Mouse (Mus musculus): ENCODE measurements around the gene Parvg. TPM values are rescaled to one million over a fixed set of nuclear protein-coding genes. Genes with fewer than 3 reads are reported as not detected.

The Parvg gene
- polyA plus RNA-seq, 1 experiment, result 10.7 TPM

DNA sequence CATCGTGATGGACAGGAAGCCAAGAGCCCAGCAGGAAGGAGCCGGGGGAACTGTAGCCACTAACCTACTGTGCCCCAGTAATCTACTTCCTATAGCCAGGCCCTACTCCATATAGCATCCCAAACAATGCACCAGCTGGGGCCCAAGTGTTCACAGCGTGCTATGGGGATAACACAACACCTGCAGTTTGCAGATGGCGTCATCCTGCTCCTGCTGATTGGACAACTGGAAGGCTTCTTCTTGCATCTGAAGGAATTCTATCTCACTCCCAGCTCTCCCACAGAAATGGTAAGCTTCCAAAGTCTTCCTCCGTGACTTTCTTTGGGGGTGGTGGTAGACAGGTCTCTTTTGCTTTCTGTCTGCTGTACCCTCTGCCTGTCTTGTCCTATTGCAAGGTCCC, 13.8 kb downstream of the Parvg start:
- H3K4me3 ChIP-seq (replicated peaks; ENCODE audit: extremely low read depth, low read depth, low read length), result no peak overlapping the region
- no peaks in the 10 kb centered on the region for H3K4me1 ChIP-seq (ENCODE audit: control insufficient read depth, insufficient read depth, low read length)
- 78% methylated on average over 5 of the region's 5 CpGs for WGBS
- DNase-seq, result no peak
- no peak for TF ChIP-seq POLR2A (IDR thresholded peaks at IDR 0.05; ENCODE audit: borderline replicate concordance, extremely low read depth, low read depth, low read length)
- TF ChIP-seq CTCF (IDR thresholded peaks at IDR 0.05; ENCODE audit: insufficient read depth, low read length), result no peak

DNA sequence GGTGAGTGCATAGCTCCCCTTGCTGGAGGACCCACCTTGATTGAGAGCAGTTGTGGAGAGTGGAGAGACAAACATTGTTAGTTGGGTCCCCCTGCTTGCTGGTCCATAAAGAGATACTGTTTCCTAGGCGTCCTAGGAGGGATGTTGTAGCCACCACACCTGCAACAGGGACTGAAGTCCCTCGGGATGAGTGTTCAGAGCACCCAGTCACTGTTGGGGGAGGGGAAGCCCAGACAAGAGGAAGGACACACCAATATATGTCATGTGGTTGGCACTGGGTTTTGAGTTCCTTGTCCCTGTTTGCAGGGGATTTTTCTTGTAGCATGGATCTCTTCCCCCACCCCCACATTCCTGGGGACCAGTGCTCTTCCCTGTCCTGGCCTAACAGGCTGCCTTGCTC, 17.1 kb downstream of the Parvg start:
- Histone ChIP-seq H3K4me3 (replicated peaks; ENCODE audit: extremely low read depth, low read depth, low read length) (no peak overlapping the region), H3K4me1 (ENCODE audit: control insufficient read depth, insufficient read depth, low read length) (no peaks in the 10 kb centered on the region)
- 37% methylated on average over 2 of the region's 2 CpGs for WGBS
- TF ChIP-seq POLR2A (IDR thresholded peaks at IDR 0.05; ENCODE audit: borderline replicate concordance, extremely low read depth, low read depth, low read length), result no peak
- TF ChIP-seq CTCF (IDR thresholded peaks at IDR 0.05; ENCODE audit: insufficient read depth, low read length), result no peak
- DNase-seq, result no peak

GRCm38 (mm10) chr15:84348769-84349168, 24.9 kb downstream of the Parvg start:
- Histone ChIP-seq H3K4me1 (ENCODE audit: control insufficient read depth, insufficient read depth, low read length) (no peaks in the 10 kb centered on the region), H3K4me3 (replicated peaks; ENCODE audit: extremely low read depth, low read depth, low read length) (no peak overlapping the region)
- 98% methylated on average over 4 of the region's 4 CpGs for WGBS
- no peak for TF ChIP-seq POLR2A (IDR thresholded peaks at IDR 0.05; ENCODE audit: borderline replicate concordance, extremely low read depth, low read depth, low read length)
- TF ChIP-seq CTCF (IDR thresholded peaks at IDR 0.05; ENCODE audit: insufficient read depth, low read length), result 0 out of 2 replicates have a peak, but pooled peaks have one; percentile 15
- DNase-seq, result no peak

GRCm38 (mm10) chr15:84349915-84350738, 26.3 kb downstream of the Parvg start:
- WGBS, result 42% methylated on average over 14 of the region's 14 CpGs
- Histone ChIP-seq H3K4me3 (replicated peaks; ENCODE audit: extremely low read depth, low read depth, low read length) (no peak overlapping the region), H3K4me1 (ENCODE audit: control insufficient read depth, insufficient read depth, low read length) (no peaks in the 10 kb centered on the region)
- DNase-seq, result no peak
- TF ChIP-seq CTCF (IDR thresholded peaks at IDR 0.05; ENCODE audit: insufficient read depth, low read length), result no peak
- no peak for TF ChIP-seq POLR2A (IDR thresholded peaks at IDR 0.05; ENCODE audit: borderline replicate concordance, extremely low read depth, low read depth, low read length)

DNA sequence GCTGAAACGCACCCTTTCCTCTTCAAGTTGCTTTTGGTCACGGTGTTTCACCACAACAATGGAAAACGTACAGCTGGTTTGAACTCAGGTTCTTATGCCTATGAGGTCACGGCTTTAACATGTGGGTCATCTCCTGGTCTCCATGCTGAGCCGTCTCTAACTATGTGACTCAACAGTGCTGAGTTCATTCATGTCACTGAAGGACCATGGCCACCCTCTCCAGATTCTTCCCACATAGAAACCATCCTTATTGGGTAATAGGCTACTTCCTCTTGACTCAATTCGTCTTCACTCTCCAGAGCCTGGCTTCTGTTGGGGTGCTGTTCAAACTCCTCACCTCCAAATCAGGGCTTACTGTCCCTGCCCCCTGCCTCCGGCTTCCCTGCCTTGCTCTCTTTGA, 27.5 kb downstream of the Parvg start:
- no peak for DNase-seq
- WGBS, result 80% methylated on average over 7 of the region's 7 CpGs
- no peak for TF ChIP-seq CTCF (IDR thresholded peaks at IDR 0.05; ENCODE audit: insufficient read depth, low read length)
- no peak for TF ChIP-seq POLR2A (IDR thresholded peaks at IDR 0.05; ENCODE audit: borderline replicate concordance, extremely low read depth, low read depth, low read length)
- Histone ChIP-seq H3K4me3 (replicated peaks; ENCODE audit: extremely low read depth, low read depth, low read length) (no peak overlapping the region), H3K4me1 (ENCODE audit: control insufficient read depth, insufficient read depth, low read length) (no peaks in the 10 kb centered on the region)

DNA sequence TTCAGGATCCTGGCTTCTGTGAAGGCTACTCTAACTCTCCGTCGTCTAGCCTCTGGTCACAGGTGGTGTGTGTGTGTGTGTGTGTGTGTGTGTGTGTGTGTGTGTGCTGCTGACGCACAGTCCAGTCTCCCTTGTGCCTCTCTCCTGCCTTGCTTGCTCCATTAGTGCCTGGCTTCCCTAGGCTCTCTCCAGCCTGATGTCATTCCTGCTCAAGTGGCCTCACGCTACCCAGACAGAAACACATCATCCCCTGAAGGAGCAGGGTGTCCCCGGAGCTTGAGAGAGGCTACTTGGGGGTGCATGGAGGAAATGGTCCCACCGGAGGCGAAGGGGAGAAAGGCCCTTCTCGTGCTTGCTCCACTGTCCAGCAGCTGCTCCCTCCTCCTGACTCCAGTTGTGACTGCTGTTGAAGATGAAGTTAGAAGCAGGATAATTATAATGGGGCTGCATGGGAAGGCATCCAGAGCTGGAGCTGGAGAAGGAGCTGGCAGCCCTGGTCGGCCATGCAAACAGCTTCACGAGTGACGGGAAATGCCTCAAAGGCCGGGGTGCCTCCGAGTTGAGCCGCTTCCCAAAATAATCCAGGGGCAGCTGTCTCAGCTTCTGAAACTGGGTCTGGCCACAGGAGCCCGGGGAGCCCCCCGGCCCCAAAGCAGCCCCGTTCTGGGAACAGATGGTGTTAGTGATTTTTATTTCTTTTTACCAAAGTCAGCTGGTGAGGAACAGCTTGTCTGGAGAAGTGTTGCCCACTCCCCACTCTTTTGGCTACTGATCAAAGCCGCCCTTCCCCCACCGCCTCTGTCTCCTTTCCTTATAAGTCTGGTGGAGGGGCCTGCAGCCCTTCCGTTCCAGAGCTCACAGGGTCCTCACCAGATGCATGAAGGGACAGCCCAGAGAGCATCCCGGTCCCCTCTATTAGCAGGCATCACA, 28.4 kb downstream of the Parvg start:
- Histone ChIP-seq H3K4me3 (replicated peaks; ENCODE audit: extremely low read depth, low read depth, low read length) (no peak overlapping the region), H3K4me1 (ENCODE audit: control insufficient read depth, insufficient read depth, low read length) (no peaks in the 10 kb centered on the region)
- no peak for TF ChIP-seq CTCF (IDR thresholded peaks at IDR 0.05; ENCODE audit: insufficient read depth, low read length)
- TF ChIP-seq POLR2A (IDR thresholded peaks at IDR 0.05; ENCODE audit: borderline replicate concordance, extremely low read depth, low read depth, low read length), result no peak
- 56% methylated on average over 21 of the region's 21 CpGs for WGBS
- no peak for DNase-seq

DNA sequence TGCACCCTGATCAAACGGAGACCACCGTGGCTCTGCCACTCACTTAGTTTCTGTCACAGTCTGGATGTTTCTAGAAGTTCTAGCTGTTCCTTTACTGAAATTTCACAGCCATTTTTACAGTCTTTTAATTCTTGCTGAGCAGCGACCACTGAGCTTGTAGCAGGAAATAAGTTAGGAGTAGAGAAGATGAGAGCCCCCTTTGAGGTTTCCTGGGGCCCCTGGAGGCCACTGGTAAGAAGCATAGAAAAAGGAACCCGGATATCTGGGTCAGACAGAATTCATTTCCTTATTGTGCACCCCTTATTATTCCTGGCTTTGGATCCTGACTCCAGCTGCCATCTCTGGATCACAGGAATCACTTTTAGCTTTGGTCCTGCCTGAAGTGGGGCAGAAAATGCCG, 31.3 kb downstream of the Parvg start:
- 61% methylated on average over 5 of the region's 5 CpGs for WGBS
- no peak for TF ChIP-seq POLR2A (IDR thresholded peaks at IDR 0.05; ENCODE audit: borderline replicate concordance, extremely low read depth, low read depth, low read length)
- no peak for TF ChIP-seq CTCF (IDR thresholded peaks at IDR 0.05; ENCODE audit: insufficient read depth, low read length)
- DNase-seq, result no peak
- Histone ChIP-seq H3K4me3 (replicated peaks; ENCODE audit: extremely low read depth, low read depth, low read length) (no peak overlapping the region), H3K4me1 (ENCODE audit: control insufficient read depth, insufficient read depth, low read length) (no peaks in the 10 kb centered on the region)

GRCm38 (mm10) chr15:84364746-84365145, 40.9 kb downstream of the Parvg start:
- WGBS, result 77% methylated on average over 3 of the region's 3 CpGs

DNA sequence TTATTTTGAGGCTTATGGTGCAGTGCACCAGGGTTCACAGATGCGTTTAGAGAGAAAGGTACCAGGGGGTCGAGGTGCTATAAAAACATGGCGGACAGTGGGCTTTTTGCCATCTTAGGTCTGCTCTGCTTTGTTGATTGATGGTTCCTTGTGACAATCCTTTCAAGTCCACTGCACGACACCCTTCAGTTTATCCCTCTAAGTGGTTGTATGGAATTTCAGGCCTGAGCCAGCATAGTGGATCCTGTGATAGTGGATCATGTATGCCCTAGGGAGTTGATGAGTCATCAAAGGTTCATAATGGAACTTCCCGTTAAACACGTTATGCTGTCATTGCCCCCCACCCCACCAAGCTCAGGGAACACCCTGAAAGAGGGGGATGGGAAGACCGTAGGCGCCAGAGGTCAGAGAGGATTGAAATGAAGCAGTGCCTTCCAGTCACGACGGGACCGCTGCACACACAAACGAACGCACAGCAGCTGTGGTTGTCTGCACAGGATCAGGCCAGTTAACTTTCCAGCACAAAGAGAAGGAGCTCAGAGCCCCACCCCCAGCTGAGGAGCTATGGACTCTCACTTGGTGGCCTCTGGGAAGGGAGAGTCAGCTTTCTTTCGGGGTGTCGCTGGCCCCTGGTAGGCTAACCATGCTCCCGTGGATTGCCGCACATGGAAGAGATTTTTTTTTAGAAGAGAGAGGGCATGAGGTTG, 42.0 kb downstream of the Parvg start:
- H3K4me3 ChIP-seq (replicated peaks; ENCODE audit: extremely low read depth, low read depth, low read length), result no peak overlapping the region
- 54% methylated on average over 17 of the region's 17 CpGs for WGBS
- DNase-seq, result no peak
- H3K4me1 ChIP-seq (ENCODE audit: control insufficient read depth, insufficient read depth, low read length), result no peaks in the 10 kb centered on the region
- TF ChIP-seq CTCF (IDR thresholded peaks at IDR 0.05; ENCODE audit: insufficient read depth, low read length) (no peak), POLR2A (IDR thresholded peaks at IDR 0.05; ENCODE audit: borderline replicate concordance, extremely low read depth, low read depth, low read length) (no peak)

More at GRCm38 (mm10) chr15:84364746-84365145, 40.9 kb downstream of the Parvg start:
- no peak for TF ChIP-seq CTCF (IDR thresholded peaks at IDR 0.05; ENCODE audit: insufficient read depth, low read length)
- TF ChIP-seq POLR2A (IDR thresholded peaks at IDR 0.05; ENCODE audit: borderline replicate concordance, extremely low read depth, low read depth, low read length), result no peak
- Histone ChIP-seq H3K4me3 (replicated peaks; ENCODE audit: extremely low read depth, low read depth, low read length) (no peak overlapping the region), H3K4me1 (ENCODE audit: control insufficient read depth, insufficient read depth, low read length) (no peaks in the 10 kb centered on the region)
- no peak for DNase-seq

Measured in lung, adult 2 months (tissue).